Mouse (Mus musculus): ENCODE results near the gene Psma7.

- TF ChIP-seq CTCF (IDR thresholded peaks at IDR 0.05; ENCODE audit: control insufficient read depth, insufficient read depth, insufficient read length) = no peak
- TF ChIP-seq MAX (IDR thresholded peaks at IDR 0.05) = no peak
- TF ChIP-seq USF1 (IDR thresholded peaks at IDR 0.05; ENCODE audit: low read depth) = no peak
- TF ChIP-seq CEBPB (IDR thresholded peaks at IDR 0.05; ENCODE audit: low read depth) = no peak
- TF ChIP-seq FOSL1 (IDR thresholded peaks at IDR 0.05; ENCODE audit: insufficient read depth, low read length, poor library complexity, severe bottlenecking) = no peak
Measured at GRCm38 (mm10) chr2:180083063-180083462, 40.8 kb upstream of the Psma7 start.
